Mouse (Mus musculus) C2C12 (cell line): ENCODE data around the gene Cox15.

Experiments used
- CTCF ChIP-seq: IDR thresholded peaks from one replicate; pipeline ENCODE4 v1.5.1; 2011; ENCODE audit not compliant: control insufficient read depth, insufficient read depth, insufficient read length
- MYOG ChIP-seq: IDR thresholded peaks from one replicate; pipeline ENCODE4 v1.6.1; 2011; ENCODE audit not compliant: control insufficient read depth, insufficient read length; ENCODE audit errors: extremely low read depth

DNA sequence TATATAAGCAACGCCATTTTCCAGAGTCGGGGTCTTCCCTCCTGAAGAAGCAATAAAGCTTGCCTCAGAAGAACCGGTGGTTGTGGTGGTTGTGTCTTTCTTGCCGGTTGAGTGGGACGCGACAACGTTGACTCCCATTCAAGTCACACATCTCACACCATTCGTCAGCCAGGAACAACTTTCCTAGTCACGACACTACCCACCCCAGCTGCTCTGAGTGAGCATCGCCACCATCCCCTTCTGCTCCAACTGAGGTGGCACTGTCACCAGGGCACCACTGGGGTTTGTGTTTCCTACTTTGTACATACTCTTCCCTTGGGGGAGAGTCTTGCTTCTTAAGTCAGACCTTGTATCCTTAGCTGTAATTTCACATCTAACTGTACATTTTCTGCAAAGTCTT, 14.4 kb downstream of the Cox15 start:
- TF ChIP-seq CTCF (no peak), MYOG (no peak)
